Mouse (Mus musculus) gastrocnemius, adult 2 months (tissue): ENCODE measurements around the gene Jarid2. TPM values are rescaled to one million over a fixed set of nuclear protein-coding genes. Genes with fewer than 3 reads are reported as not detected.

ENCODE experiments used
- DNase-seq: peaks from one replicate; pipeline ENCODE4 v3.0.0; 2022
- H3K27ac ChIP-seq: fragments of 200-600 bp; 2 replicates; pipeline ENCODE4 v1.8.1; 2022; ENCODE audit warnings: mild to moderate bottlenecking
- H3K4me3 ChIP-seq: fragments of 200-600 bp; 2 replicates; pipeline ENCODE4 v1.8.1; 2022; ENCODE audit warnings: mild to moderate bottlenecking, moderate library complexity
- CTCF ChIP-seq: fragments of 200-600 bp; IDR thresholded peaks from 2 replicates; pipeline ENCODE4 v1.8.1; 2022; ENCODE audit warnings: antibody characterized with exemption, mild to moderate bottlenecking, moderate library complexity
- intact Hi-C: fragments of 180-260 bp; cut with DNase I; formaldehyde crosslinking; loops from one replicate; pipeline ENCODE4 v1.15.1; 2025
- total RNA-seq, 2 experiments: library from RNA; stranded (reverse); gene quantifications; 2 replicates each; pipeline ENCODE4 v1.2.3; 2021

The Jarid2 gene
- total RNA-seq, 2 experiments from 2014 or later = 26.0 to 29.0 TPM

GRCm38 (mm10) chr13:44763068-44763467 is 33.8 kb downstream of the Jarid2 start:
- intact Hi-C loops = loop anchor here (5.0 kb wide), 1 partner anchor 69 kb away; no protein-coding TSS in a partner anchor

GRCm38 (mm10) chr13:44767751-44768150 is 38.5 kb downstream of the Jarid2 start:
- Histone ChIP-seq H3K27ac (peak overlapping the region; percentile 46; the same call in 1 of the 2 replicates), H3K4me3 (no peak overlapping the region)
- intact Hi-C loops = no loop called here
- no peak for TF ChIP-seq CTCF
- DNase-seq = no peak

More at GRCm38 (mm10) chr13:44763068-44763467, 33.8 kb downstream of the Jarid2 start:
- TF ChIP-seq CTCF = no peak
- Histone ChIP-seq H3K4me3 (no peak overlapping the region), H3K27ac (no peak overlapping the region)
- no peak for DNase-seq

- no peak overlapping the region for H3K4me3 ChIP-seq
- H3K27ac ChIP-seq = no peak overlapping the region
- no peak for DNase-seq
- TF ChIP-seq CTCF = no peak
- intact Hi-C loops = no loop called here
Observed at GRCm38 (mm10) chr13:44770808-44771605, 41.7 kb downstream of the Jarid2 start.

DNA sequence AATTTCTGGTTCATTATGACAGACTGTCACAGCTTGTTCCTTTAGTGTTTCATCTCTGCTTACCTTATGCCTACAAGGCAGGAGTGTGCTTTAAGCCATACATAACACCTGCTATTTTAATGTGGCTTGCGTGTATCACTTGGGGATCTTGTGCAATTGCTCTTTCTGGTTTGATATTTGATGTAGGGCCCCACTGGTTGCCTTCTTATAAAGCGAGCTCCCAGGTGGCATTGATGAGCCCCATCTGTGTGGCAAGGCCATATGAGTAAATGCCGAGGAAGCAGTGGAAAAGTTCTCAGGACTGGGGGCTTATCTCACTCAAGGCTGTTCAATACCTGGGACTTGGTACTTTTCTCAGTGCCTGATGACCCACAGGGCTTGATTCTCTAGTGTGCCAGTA is 43.5 kb downstream of the Jarid2 start:
- intact Hi-C loops = no loop called here

DNA sequence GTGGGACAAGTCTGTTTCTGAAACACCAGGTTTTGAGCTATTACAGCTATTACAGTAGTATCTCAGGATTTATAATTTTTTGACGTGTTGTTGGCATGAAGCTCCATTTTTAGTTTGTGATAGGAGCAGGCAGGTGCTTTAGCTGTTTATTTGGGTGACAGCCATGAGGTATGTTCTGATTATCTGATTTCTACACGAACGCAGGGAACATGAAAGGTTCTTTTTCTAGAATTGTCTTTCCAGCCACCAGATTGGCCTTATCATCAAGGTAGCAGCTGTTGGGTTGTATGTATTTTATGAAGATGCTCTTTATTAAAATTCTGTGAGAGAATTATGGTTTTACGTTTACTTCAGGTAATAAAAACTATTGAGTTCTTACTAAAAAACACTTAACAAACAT is 45.1 kb downstream of the Jarid2 start:
- H3K27ac ChIP-seq = no peak overlapping the region
- TF ChIP-seq CTCF = no peak
- H3K4me3 ChIP-seq = no peak overlapping the region
- intact Hi-C loops = no loop called here
- no peak for DNase-seq

More for the DNA sequence above, 43.5 kb downstream of the Jarid2 start:
- TF ChIP-seq CTCF = no peak
- H3K4me3 ChIP-seq = no peak overlapping the region
- no peak for DNase-seq
- H3K27ac ChIP-seq = no peak overlapping the region

- TF ChIP-seq CTCF = no peak
- intact Hi-C loops = no loop called here
- H3K4me3 ChIP-seq = no peak overlapping the region
Observed at GRCm38 (mm10) chr13:44775396-44775795, 46.1 kb downstream of the Jarid2 start.

DNA sequence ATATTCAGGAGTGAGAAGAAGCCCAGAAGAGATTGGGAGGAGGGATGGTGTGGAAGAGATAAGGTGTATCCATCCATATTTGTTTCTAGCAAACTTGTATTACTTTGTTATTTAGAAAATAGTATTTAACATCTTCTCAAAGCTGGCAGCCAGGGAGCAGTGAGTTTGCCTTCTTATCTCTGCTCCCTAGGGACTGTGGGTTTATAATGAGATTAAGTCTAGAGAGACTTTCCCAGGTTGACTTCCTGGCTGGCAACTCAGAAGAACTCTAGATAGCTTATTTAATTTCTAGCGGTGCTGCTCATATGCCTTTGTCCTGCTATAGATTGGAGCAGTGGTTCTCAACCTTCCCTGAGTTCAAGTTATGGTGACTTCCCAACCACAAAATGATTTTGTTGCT is 51.2 kb downstream of the Jarid2 start:
- TF ChIP-seq CTCF = no peak
- no peak overlapping the region for H3K4me3 ChIP-seq
- H3K27ac ChIP-seq = no peak overlapping the region
- intact Hi-C loops = no loop called here
- no peak for DNase-seq

More at GRCm38 (mm10) chr13:44775396-44775795, 46.1 kb downstream of the Jarid2 start:
- no peak for DNase-seq
- peak overlapping the region; percentile 16; the same call in 1 of the 2 replicates for H3K27ac ChIP-seq

GRCm38 (mm10) chr13:44781126-44781525 is 51.9 kb downstream of the Jarid2 start:
- TF ChIP-seq CTCF = no peak
- no peak overlapping the region for H3K27ac ChIP-seq
- H3K4me3 ChIP-seq = no peak overlapping the region
- DNase-seq = no peak
- intact Hi-C loops = no loop called here

DNA sequence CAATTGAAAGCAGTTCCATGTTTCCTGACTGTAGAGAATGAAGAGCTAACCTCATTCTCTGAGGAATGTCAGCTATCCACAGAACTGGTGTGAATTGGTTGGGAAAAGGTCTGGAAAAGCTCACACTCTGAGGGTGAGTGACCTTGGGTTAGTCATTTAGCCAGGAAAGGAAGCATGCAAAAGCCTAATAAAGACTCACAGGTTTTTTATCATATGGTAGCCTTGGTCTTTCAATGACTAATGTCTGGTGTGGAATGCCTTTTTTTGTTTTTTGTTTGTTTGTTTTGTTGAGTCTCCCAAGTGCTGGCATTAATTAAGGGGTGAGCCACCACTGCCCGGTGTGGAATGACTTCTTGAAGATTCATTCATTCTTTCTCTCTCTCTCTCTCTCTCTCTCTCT is 55.3 kb downstream of the Jarid2 start:
- intact Hi-C loops = no loop called here
- no peak overlapping the region for H3K27ac ChIP-seq
- no peak for DNase-seq
- H3K4me3 ChIP-seq = no peak overlapping the region
- no peak for TF ChIP-seq CTCF

- H3K27ac ChIP-seq = peak overlapping the region; percentile 38; the same call in 1 of the 2 replicates
- no peak overlapping the region for H3K4me3 ChIP-seq
- intact Hi-C loops = loop anchor here (5.0 kb wide), 2 partner anchors 34 to 54 kb away; no protein-coding TSS in a partner anchor
- TF ChIP-seq CTCF = peak; percentile 80
- peak; percentile 50 for DNase-seq
Observed at GRCm38 (mm10) chr13:44786291-44786690, 57.0 kb downstream of the Jarid2 start.

DNA sequence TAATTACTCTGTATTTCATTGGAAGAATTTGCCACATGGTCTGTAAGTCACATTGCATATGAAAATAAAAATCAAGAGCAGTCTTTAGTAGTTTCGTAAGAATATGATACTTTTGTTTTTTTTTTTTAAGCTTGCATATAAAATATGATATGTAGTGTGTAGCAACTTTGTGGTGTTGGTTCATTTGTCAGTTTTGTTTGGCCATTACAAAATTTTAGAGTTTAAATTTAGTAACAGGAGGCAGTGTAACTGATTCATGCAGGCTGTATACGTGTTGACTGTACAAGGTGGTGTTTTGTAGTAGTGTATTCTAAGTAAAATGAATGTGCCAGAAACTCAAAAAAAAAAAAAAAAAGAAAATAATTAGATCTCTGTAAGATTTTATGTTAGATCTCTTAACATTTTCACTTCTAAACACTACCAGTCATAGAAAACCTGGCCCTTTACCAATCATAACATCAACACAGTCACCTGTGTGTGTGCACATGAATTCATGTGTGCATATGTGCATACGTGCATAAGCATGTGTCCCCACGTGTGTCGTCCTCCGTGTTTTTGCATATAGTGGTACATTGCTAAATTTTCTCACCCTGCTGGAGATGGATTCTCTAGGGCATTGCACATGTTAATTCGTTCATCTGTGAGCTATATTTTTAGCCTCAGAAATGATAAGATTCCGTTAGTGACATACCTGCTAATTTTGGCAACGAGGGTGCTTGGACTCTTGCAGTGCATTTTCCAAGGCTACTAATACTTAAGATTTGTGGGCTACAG is 59.3 kb downstream of the Jarid2 start:
- intact Hi-C loops = loop anchor here (5.0 kb wide), 2 partner anchors 36 to 56 kb away; no protein-coding TSS in a partner anchor
- TF ChIP-seq CTCF = no peak
- DNase-seq = no peak
- H3K27ac ChIP-seq = no peak overlapping the region
- H3K4me3 ChIP-seq = no peak overlapping the region

DNA sequence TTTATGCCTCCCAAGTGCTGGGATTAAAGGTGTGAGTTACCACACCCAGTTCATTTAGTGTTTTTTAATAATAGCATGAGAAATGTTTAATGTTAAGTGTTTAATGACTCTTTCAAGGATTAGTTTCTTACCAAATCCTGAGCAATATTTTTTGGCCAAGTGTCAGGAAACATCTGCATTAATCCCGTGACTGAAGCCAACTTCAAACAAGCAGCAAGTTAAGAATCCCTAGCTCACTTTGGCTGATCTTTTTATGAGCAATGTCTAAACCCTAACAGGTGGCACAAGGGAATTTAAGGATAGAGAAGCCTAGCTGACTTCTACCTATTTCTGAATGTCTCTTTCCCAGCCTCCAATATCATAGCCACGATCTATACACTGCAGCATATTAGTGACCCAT is 60.7 kb downstream of the Jarid2 start:
- peak overlapping the region; percentile 43; the same call in 1 of the 2 replicates for H3K27ac ChIP-seq
- intact Hi-C loops = loop anchor here (5.0 kb wide), 2 partner anchors 38 to 58 kb away; no protein-coding TSS in a partner anchor

GRCm38 (mm10) chr13:44792361-44792892 is 63.2 kb downstream of the Jarid2 start:
- no peak for TF ChIP-seq CTCF
- no peak for DNase-seq
- intact Hi-C loops = no loop called here
- no peak overlapping the region for H3K4me3 ChIP-seq
- no peak overlapping the region; the same call in 1 of the 2 replicates for H3K27ac ChIP-seq

More for the DNA sequence above, 60.7 kb downstream of the Jarid2 start:
- DNase-seq = no peak
- no peak for TF ChIP-seq CTCF
- no peak overlapping the region for H3K4me3 ChIP-seq
